Mouse (Mus musculus) midbrain, embryonic 13.5 days (tissue): ENCODE data around the gene Hormad1. TPM values are rescaled to one million over a fixed set of nuclear protein-coding genes. Genes with fewer than 3 reads are reported as not detected.

Experiments used
- ATAC-seq: fragments of 200-750 bp; cut with Nextera tagmentation; 2 replicates; pipeline ENCODE4 v1.8.0; 2017; ENCODE audit warnings: mild to moderate bottlenecking, moderate TSS enrichment, moderate library complexity
- H3K27ac ChIP-seq: fragments of 300-500 bp; sonication (generic); 2 replicates; pipeline ENCODE4 v1.5.1; 2015; ENCODE audit warnings: inconsistent platforms, mild to moderate bottlenecking, moderate library complexity
- H3K27me3 ChIP-seq: fragments of 300-500 bp; sonication (generic); 2 replicates; pipeline ENCODE4 v1.6.1; 2015; ENCODE audit warnings: mild to moderate bottlenecking, inconsistent platforms
- H3K36me3 ChIP-seq: fragments of 300-500 bp; sonication (generic); 2 replicates; pipeline ENCODE4 v1.6.1; 2015; ENCODE audit warnings: mild to moderate bottlenecking, inconsistent platforms
- H3K4me1 ChIP-seq: fragments of 300-500 bp; sonication (generic); replicated peaks from 2 replicates; pipeline ENCODE4 v1.6.1; 2015; ENCODE audit warnings: inconsistent platforms
- H3K4me2 ChIP-seq: fragments of 300-500 bp; sonication (generic); replicated peaks from 2 replicates; pipeline ENCODE4 v1.6.1; 2015; ENCODE audit warnings: moderate library complexity, mild to moderate bottlenecking, inconsistent platforms
- H3K4me3 ChIP-seq: fragments of 300-500 bp; sonication (generic); replicated peaks from 2 replicates; pipeline ENCODE4 v1.5.1; 2015; ENCODE audit warnings: mild to moderate bottlenecking, inconsistent platforms
- H3K9ac ChIP-seq: fragments of 300-500 bp; sonication (generic); replicated peaks from 2 replicates; pipeline ENCODE4 v1.6.1; 2015; ENCODE audit warnings: mild to moderate bottlenecking, inconsistent platforms
- H3K9me3 ChIP-seq: fragments of 300-500 bp; sonication (generic); 2 replicates; pipeline ENCODE4 v1.6.1; 2016; ENCODE audit warnings: mild to moderate bottlenecking, inconsistent platforms
- WGBS: fragments of 180-500 bp; shearing (Covaris S2); methylation state at CpG from one replicate; pipeline ENCODE4 v1.1.7; 2015; 5-methylcytosine and 5-hydroxymethylcytosine counted together
- polyA plus RNA-seq: library from polyadenylated mRNA; unstranded; fragments of >200 nt; fragmentation: Nextera tagmentation; extraction: Ambion mirVana; gene quantifications from 2 replicates; pipeline ENCODE4 v1.2.1, GENCODE M21; 2015

Hormad1 gene
- not detected in 2 replicates for polyA plus RNA-seq

- Histone ChIP-seq H3K4me2 (no peak within 1 kb of the TSS), H3K4me3 (no peak within 1 kb of the TSS), H3K9me3 (no peaks in the 10 kb centered on the region), H3K9ac (no peak within 1 kb of the TSS), H3K36me3 (no peaks in the 10 kb centered on the region), H3K27me3 (no peaks in the 10 kb centered on the region), H3K4me1 (no peaks in the 10 kb centered on the region), H3K27ac (no peak within 1 kb of the TSS)
- ATAC-seq, result no peak
- WGBS, result 93% methylated on average over 27 of the region's 27 CpGs
Observed at GRCm38 (mm10) chr3:95559437-95559836, at the start of gene Hormad1. TSS of gene Hormad1 (plus strand) at chr3:95559677.

- ATAC-seq, result no peak
- Histone ChIP-seq H3K27ac (no peak overlapping the region), H3K27me3 (no peaks in the 10 kb centered on the region), H3K4me3 (no peak overlapping the region), H3K36me3 (peaks cover 11% of the 10 kb centered on the region), H3K4me1 (no peaks in the 10 kb centered on the region), H3K9ac (no peak overlapping the region), H3K9me3 (no peaks in the 10 kb centered on the region), H3K4me2 (no peak overlapping the region)
- WGBS, result 74% methylated on average over 9 of the region's 9 CpGs
Observed at GRCm38 (mm10) chr3:95511611-95512180, 47.8 kb upstream of the Hormad1 start.

- Histone ChIP-seq H3K27me3 (no peaks in the 10 kb centered on the region), H3K27ac (no peak overlapping the region), H3K4me2 (no peak overlapping the region), H3K9ac (no peak overlapping the region), H3K4me1 (no peaks in the 10 kb centered on the region), H3K4me3 (no peak overlapping the region), H3K36me3 (no peaks in the 10 kb centered on the region), H3K9me3 (no peaks in the 10 kb centered on the region)
- ATAC-seq, result no peak
- WGBS, result 95% methylated on average over 3 of the region's 3 CpGs
Observed at GRCm38 (mm10) chr3:95516614-95517041, 42.8 kb upstream of the Hormad1 start.

- Histone ChIP-seq H3K27me3 (no peaks in the 10 kb centered on the region), H3K4me1 (no peaks in the 10 kb centered on the region), H3K4me3 (no peak overlapping the region), H3K27ac (no peak overlapping the region), H3K9me3 (no peaks in the 10 kb centered on the region), H3K9ac (no peak overlapping the region), H3K4me2 (no peak overlapping the region), H3K36me3 (no peaks in the 10 kb centered on the region)
- peak; percentile 68; the same call in 1 of the 2 replicates for ATAC-seq
- 26% methylated on average over 10 of the region's 10 CpGs for WGBS
Observed at GRCm38 (mm10) chr3:95517493-95517898, 42.0 kb upstream of the Hormad1 start.

GRCm38 (mm10) chr3:95518891-95519290 lies 40.6 kb upstream of the Hormad1 start:
- H3K4me1 ChIP-seq, result no peaks in the 10 kb centered on the region
- no peak overlapping the region for H3K9ac ChIP-seq
- H3K4me3 ChIP-seq, result no peak overlapping the region
- no peaks in the 10 kb centered on the region for H3K9me3 ChIP-seq
- no peak for ATAC-seq
- H3K27me3 ChIP-seq, result no peaks in the 10 kb centered on the region
- H3K4me2 ChIP-seq, result no peak overlapping the region
- 83% methylated on average over 7 of the region's 7 CpGs for WGBS
- H3K27ac ChIP-seq, result no peak overlapping the region
- no peaks in the 10 kb centered on the region for H3K36me3 ChIP-seq

GRCm38 (mm10) chr3:95519315-95519714 lies 40.2 kb upstream of the Hormad1 start:
- ATAC-seq, result no peak

GRCm38 (mm10) chr3:95520100-95520499 lies 39.4 kb upstream of the Hormad1 start:
- no peak overlapping the region for H3K4me2 ChIP-seq

More at GRCm38 (mm10) chr3:95519315-95519714, 40.2 kb upstream of the Hormad1 start:
- Histone ChIP-seq H3K36me3 (no peaks in the 10 kb centered on the region), H3K9ac (no peak overlapping the region; the same call in 1 of the 2 replicates), H3K4me3 (no peak overlapping the region), H3K4me1 (no peaks in the 10 kb centered on the region), H3K27me3 (no peaks in the 10 kb centered on the region), H3K9me3 (no peaks in the 10 kb centered on the region), H3K27ac (no peak overlapping the region), H3K4me2 (no peak overlapping the region)
- WGBS, result 86% methylated on average over 2 of the region's 2 CpGs

GRCm38 (mm10) chr3:95521168-95521567 lies 38.3 kb upstream of the Hormad1 start:
- Histone ChIP-seq H3K4me3 (no peak overlapping the region), H3K9me3 (no peaks in the 10 kb centered on the region), H3K9ac (no peak overlapping the region), H3K27me3 (no peaks in the 10 kb centered on the region), H3K4me2 (no peak overlapping the region), H3K36me3 (no peaks in the 10 kb centered on the region), H3K27ac (no peak overlapping the region), H3K4me1 (no peaks in the 10 kb centered on the region)
- no peak for ATAC-seq
- 96% methylated on average over 10 of the region's 10 CpGs for WGBS

More at GRCm38 (mm10) chr3:95520100-95520499, 39.4 kb upstream of the Hormad1 start:
- H3K27me3 ChIP-seq, result no peaks in the 10 kb centered on the region
- no peaks in the 10 kb centered on the region for H3K4me1 ChIP-seq
- no peaks in the 10 kb centered on the region for H3K9me3 ChIP-seq
- ATAC-seq, result no peak
- no peak overlapping the region for H3K4me3 ChIP-seq
- WGBS, result 91% methylated on average over 3 of the region's 3 CpGs
- no peaks in the 10 kb centered on the region for H3K36me3 ChIP-seq
- no peak overlapping the region for H3K9ac ChIP-seq
- H3K27ac ChIP-seq, result no peak overlapping the region

- Histone ChIP-seq H3K9me3 (no peaks in the 10 kb centered on the region), H3K4me2 (no peak overlapping the region), H3K36me3 (no peaks in the 10 kb centered on the region), H3K27me3 (no peaks in the 10 kb centered on the region), H3K4me1 (no peaks in the 10 kb centered on the region), H3K4me3 (no peak overlapping the region), H3K27ac (no peak overlapping the region), H3K9ac (no peak overlapping the region)
- WGBS, result 91% methylated on average over 3 of the region's 3 CpGs
- no peak for ATAC-seq
Observed at GRCm38 (mm10) chr3:95523662-95524061, 35.8 kb upstream of the Hormad1 start.

- Histone ChIP-seq H3K4me2 (no peak overlapping the region), H3K9me3 (no peaks in the 10 kb centered on the region), H3K27me3 (no peaks in the 10 kb centered on the region), H3K4me3 (no peak overlapping the region), H3K27ac (no peak overlapping the region), H3K36me3 (no peaks in the 10 kb centered on the region), H3K4me1 (no peaks in the 10 kb centered on the region), H3K9ac (no peak overlapping the region)
- WGBS, result 67% methylated on average over 2 of the region's 2 CpGs
- ATAC-seq, result no peak
Observed at GRCm38 (mm10) chr3:95524673-95525072, 34.8 kb upstream of the Hormad1 start.

- ATAC-seq, result no peak
- no peak overlapping the region for H3K9ac ChIP-seq
- no peak overlapping the region for H3K27ac ChIP-seq
- no peak overlapping the region for H3K4me3 ChIP-seq
- H3K27me3 ChIP-seq, result no peaks in the 10 kb centered on the region
- H3K36me3 ChIP-seq, result no peaks in the 10 kb centered on the region
- H3K4me1 ChIP-seq, result no peaks in the 10 kb centered on the region
- no peaks in the 10 kb centered on the region for H3K9me3 ChIP-seq
- H3K4me2 ChIP-seq, result no peak overlapping the region
Observed at GRCm38 (mm10) chr3:95526111-95526510, 33.4 kb upstream of the Hormad1 start.

GRCm38 (mm10) chr3:95526622-95527211 lies 32.8 kb upstream of the Hormad1 start, which contains the start of gene Ctss:
TSS of gene Ctss (plus strand) at chr3:95526786.
- Histone ChIP-seq H3K9me3 (no peaks in the 10 kb centered on the region), H3K4me2 (no peak within 1 kb of the TSS), H3K4me3 (no peak within 1 kb of the TSS), H3K4me1 (no peaks in the 10 kb centered on the region), H3K9ac (no peak within 1 kb of the TSS), H3K27ac (no peak within 1 kb of the TSS), H3K36me3 (no peaks in the 10 kb centered on the region), H3K27me3 (no peaks in the 10 kb centered on the region)
- ATAC-seq, result no peak
- WGBS, result 89% methylated on average over 8 of the region's 8 CpGs

- Histone ChIP-seq H3K27me3 (no peaks in the 10 kb centered on the region), H3K36me3 (no peaks in the 10 kb centered on the region), H3K27ac (no peak overlapping the region), H3K4me2 (no peak overlapping the region), H3K4me1 (no peaks in the 10 kb centered on the region), H3K9me3 (no peaks in the 10 kb centered on the region), H3K4me3 (no peak overlapping the region), H3K9ac (no peak overlapping the region)
- no peak for ATAC-seq
- 92% methylated on average over 6 of the region's 6 CpGs for WGBS
Observed at GRCm38 (mm10) chr3:95529814-95530213, 29.7 kb upstream of the Hormad1 start.
